Mouse (Mus musculus): Measurements from ENCODE around the gene Vmn2r18. TPM values are rescaled to one million over a fixed set of nuclear protein-coding genes. Genes with fewer than 3 reads are reported as not detected.

The Vmn2r18 gene
- not detected for total RNA-seq (2023)

GRCm38 (mm10) chr5:151605921-151606320, at the start of gene Vmn2r18:
TSS of gene Vmn2r18 (minus strand) at chr5:151606021.

GRCm38 (mm10) chr5:151650700-151651410, 45.0 kb upstream of the Vmn2r18 start, which contains the start of gene Rfc3:
TSS of gene Rfc3 (minus strand) at chr5:151651242.

Other genes with a start within 250 kb of the Vmn2r18 start
- gene Gm42906, start 177.9 kb downstream of the Vmn2r18 start, total RNA-seq (2023), result not detected
- gene Rfc3, start 45.2 kb upstream of the Vmn2r18 start, total RNA-seq (2023), result 10 to 100 TPM; 23.2 to 33.7 TPM

Measured in neutrophil, adult 59 days (primary cell).